Mouse (Mus musculus) embryonic facial prominence, embryonic 10.5 days (tissue): ENCODE measurements around the gene Dock10. TPM values are rescaled to one million over a fixed set of nuclear protein-coding genes. Genes with fewer than 3 reads are reported as not detected.

Source experiments
- DNase-seq: peaks from one replicate; pipeline ENCODE4 v3.0.0-alpha.2; 2017; ENCODE audit warnings: low spot score
- H3K27ac ChIP-seq: fragments of 300-500 bp; sonication (generic); replicated peaks from 2 replicates; pipeline ENCODE4 v1.5.1; 2016; ENCODE audit warnings: mild to moderate bottlenecking
- H3K27me3 ChIP-seq: fragments of 300-500 bp; sonication (generic); replicated peaks from 2 replicates; pipeline ENCODE4 v1.6.1; 2016; ENCODE audit warnings: low read depth, mild to moderate bottlenecking; ENCODE audit not compliant: poor library complexity, severe bottlenecking
- H3K36me3 ChIP-seq: fragments of 300-500 bp; sonication (generic); replicated peaks from 2 replicates; pipeline ENCODE4 v1.6.1; 2016; ENCODE audit warnings: mild to moderate bottlenecking, moderate library complexity
- H3K4me1 ChIP-seq: fragments of 300-500 bp; sonication (generic); 2 replicates; pipeline ENCODE4 v1.6.1; 2016
- H3K4me3 ChIP-seq: fragments of 300-500 bp; sonication (generic); 2 replicates; pipeline ENCODE4 v1.5.1; 2016; ENCODE audit warnings: mild to moderate bottlenecking, moderate library complexity
- H3K9me3 ChIP-seq: fragments of 300-500 bp; sonication (generic); 2 replicates; pipeline ENCODE4 v1.6.1; 2016; ENCODE audit warnings: mild to moderate bottlenecking
- WGBS: fragments of 180-500 bp; shearing (Covaris S2); methylation state at CpG from one replicate; pipeline ENCODE4 v1.1.7; 2016; 5-methylcytosine and 5-hydroxymethylcytosine counted together
- polyA plus RNA-seq: library from polyadenylated mRNA; unstranded; fragments of >200 nt; fragmentation: Nextera tagmentation; extraction: Ambion mirVana; gene quantifications from 2 replicates; pipeline ENCODE4 v1.2.1, GENCODE M21; 2016

Dock10 gene
- polyA plus RNA-seq, 1 experiment from 2014 or later: 3.2 TPM

DNA sequence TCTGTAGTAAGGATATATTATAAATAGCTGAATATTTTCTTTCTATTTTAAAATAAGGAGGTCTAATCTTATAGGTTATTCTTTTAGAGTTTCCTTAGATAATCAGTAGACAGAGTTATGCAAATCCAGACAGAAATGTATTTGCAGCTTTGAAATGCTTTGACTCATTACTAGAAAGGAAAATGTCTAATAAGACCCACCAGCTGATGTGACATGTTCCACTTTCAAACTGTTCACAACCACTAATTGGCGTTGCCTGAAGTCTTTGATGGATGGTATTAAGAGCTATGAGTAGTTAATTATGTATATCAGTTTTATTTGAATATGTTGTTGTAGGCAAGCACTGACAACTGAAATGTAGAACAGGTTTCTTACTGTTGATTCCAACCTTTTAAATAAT is 298.4 kb downstream of the Dock10 start:
- Histone ChIP-seq H3K9me3 (no peaks in the 10 kb centered on the region), H3K4me3 (no peak overlapping the region), H3K36me3 (no peaks in the 10 kb centered on the region), H3K27me3 (no peaks in the 10 kb centered on the region), H3K27ac (no peak overlapping the region), H3K4me1 (no peaks in the 10 kb centered on the region)
- DNase-seq: no peak
- WGBS: 90% methylated on average over 1 of the region's 1 CpGs

GRCm38 (mm10) chr1:80459477-80459876 is 298.9 kb downstream of the Dock10 start:
- Histone ChIP-seq H3K9me3 (no peaks in the 10 kb centered on the region), H3K36me3 (no peaks in the 10 kb centered on the region), H3K27me3 (no peaks in the 10 kb centered on the region), H3K27ac (no peak overlapping the region), H3K4me1 (no peaks in the 10 kb centered on the region), H3K4me3 (no peak overlapping the region)
- DNase-seq: no peak

DNA sequence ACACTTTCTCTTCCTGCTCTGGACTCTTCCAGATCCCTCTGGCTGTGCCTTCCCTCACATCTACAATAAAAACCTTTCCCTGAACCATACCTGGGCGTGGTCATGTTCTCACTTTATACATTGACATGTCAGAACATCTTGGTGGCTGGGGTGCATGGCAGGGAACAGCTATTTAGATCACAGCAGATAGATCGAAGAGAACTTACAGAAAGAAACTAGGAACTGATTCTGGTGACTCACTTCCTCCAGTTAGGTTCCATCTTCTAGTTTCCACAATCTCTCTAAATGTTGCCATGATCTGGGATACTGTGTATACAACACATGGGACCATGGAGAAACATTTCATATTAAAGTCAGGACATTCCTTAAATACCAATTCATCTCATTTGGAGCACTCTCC is 304.4 kb downstream of the Dock10 start:
- DNase-seq: no peak
- WGBS: 86% methylated on average over 2 of the region's 2 CpGs
- no peaks in the 10 kb centered on the region for H3K4me1 ChIP-seq

GRCm38 (mm10) chr1:80451914-80452549 is 306.3 kb downstream of the Dock10 start:
- no peaks in the 10 kb centered on the region for H3K4me1 ChIP-seq
- H3K36me3 ChIP-seq: no peaks in the 10 kb centered on the region
- H3K9me3 ChIP-seq: no peaks in the 10 kb centered on the region
- no peak overlapping the region for H3K4me3 ChIP-seq
- WGBS: 73% methylated on average over 1 of the region's 1 CpGs
- H3K27ac ChIP-seq: no peak overlapping the region
- no peak for DNase-seq
- H3K27me3 ChIP-seq: no peaks in the 10 kb centered on the region

More for the DNA sequence above, 304.4 kb downstream of the Dock10 start:
- Histone ChIP-seq H3K27ac (no peak overlapping the region), H3K4me3 (no peak overlapping the region), H3K36me3 (no peaks in the 10 kb centered on the region), H3K27me3 (no peaks in the 10 kb centered on the region), H3K9me3 (no peaks in the 10 kb centered on the region)
